Mouse (Mus musculus) frontal cortex, postnatal 10 days (tissue): ENCODE measurements at regions not wholly inside any gene's neighbourhood (a gene's known extent, or its start where the extent isn't known, plus 50 kb on each side); places are given as distances from the start of the nearest gene placed in this dataset.

ENCODE experiments used
- DNase-seq, 2 experiments: peaks; one replicate each; pipeline ENCODE4 v3.0.0; 2022; ENCODE audit warnings: low spot score in 2 of 2, mixed read lengths in 1 of 2

GRCm38 (mm10) chr13:114679703-114680378, 138.2 kb upstream of the Mocs2 start:
- DNase-seq, result no peak

GRCm38 (mm10) chr13:114680379-114680733, 137.7 kb upstream of the Mocs2 start:
- DNase-seq, result no peak

- DNase-seq, result no peak
Observed at GRCm38 (mm10) chr13:114681196-114681595, 136.8 kb upstream of the Mocs2 start.

GRCm38 (mm10) chr13:114681887-114682286, 136.1 kb upstream of the Mocs2 start:
- no peak for DNase-seq

GRCm38 (mm10) chr13:114682891-114683290, 135.1 kb upstream of the Mocs2 start:
- no peak for DNase-seq

GRCm38 (mm10) chr13:114684298-114684697, 133.7 kb upstream of the Mocs2 start:
- DNase-seq, result no peak

- no peak for DNase-seq
Observed at GRCm38 (mm10) chr13:114685368-114685767, 132.7 kb upstream of the Mocs2 start.

GRCm38 (mm10) chr13:114712601-114713000, 105.4 kb upstream of the Mocs2 start:
- no peak for DNase-seq

- no peak for DNase-seq
Observed at GRCm38 (mm10) chr13:114719771-114720170, 98.3 kb upstream of the Mocs2 start.

GRCm38 (mm10) chr13:114726828-114727227, 91.2 kb upstream of the Mocs2 start:
- DNase-seq, result no peak

- DNase-seq, result no peak
Observed at GRCm38 (mm10) chr13:114735066-114735465, 83.0 kb upstream of the Mocs2 start.

- no peak for DNase-seq
Observed at GRCm38 (mm10) chr13:114736066-114736465, 82.0 kb upstream of the Mocs2 start.

- DNase-seq, result no peak
Observed at GRCm38 (mm10) chr13:114742534-114742933, 75.5 kb upstream of the Mocs2 start.

GRCm38 (mm10) chr13:114745814-114746213, 72.2 kb upstream of the Mocs2 start:
- no peak for DNase-seq

- peak in 1 of 2 experiments; percentile 4 for DNase-seq
Observed at GRCm38 (mm10) chr13:114757459-114757858, 60.6 kb upstream of the Mocs2 start.

GRCm38 (mm10) chr13:114759886-114760285, 58.1 kb upstream of the Mocs2 start:
- DNase-seq, result no peak

- DNase-seq, result no peak
Observed at GRCm38 (mm10) chr13:114760901-114761300, 57.1 kb upstream of the Mocs2 start.
